In the genomic region with DNA sequence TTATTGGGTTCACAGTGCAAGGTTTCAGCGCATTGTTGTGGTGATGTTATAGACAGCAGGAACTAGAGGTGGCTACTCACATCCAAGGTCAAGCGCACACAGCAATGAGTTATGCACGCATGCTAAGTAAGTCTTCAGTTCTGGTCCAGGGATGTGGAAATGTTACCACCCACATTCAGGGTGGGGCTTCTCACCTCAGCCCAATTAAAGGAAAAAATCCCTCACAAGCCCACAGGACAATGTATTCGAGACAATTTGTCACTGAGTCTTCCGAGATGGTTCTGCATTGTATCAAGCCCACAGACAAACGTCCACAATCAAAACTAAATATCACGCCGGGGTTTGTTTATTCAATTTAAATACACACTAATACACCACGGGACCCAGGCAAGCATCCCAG, we compare ENCODE assay signal across 8 mouse cellular contexts. TPM values are rescaled to one million over a fixed set of nuclear protein-coding genes. Genes with fewer than 3 reads are reported as not detected.
DNase-seq lines count a peak whose midpoint lies in the region; ATAC-seq lines count a peak whose summit lies in the region.

No protein-coding gene starts in this region.

- no peak overlapping the region for H3K9ac ChIP-seq in embryonic facial prominence, embryonic 12.5 days
- H3K9ac ChIP-seq in intestine, embryonic 16.5 days (ENCODE audit: low read depth, low read length): 0 out of 2 replicates have a peak overlapping the region, but pooled peaks have one; percentile 94

- no peaks in the 10 kb centered on the region for H3K36me3 ChIP-seq in embryonic facial prominence, embryonic 12.5 days
- H3K36me3 ChIP-seq in intestine, embryonic 16.5 days (ENCODE audit: control insufficient read depth, insufficient read depth, low read length): no peaks in the 10 kb centered on the region

- DNase-seq in frontal cortex, postnatal 10 days (ENCODE audit: low spot score in 2 of 2): no peak
- peak; percentile 61 for DNase-seq in CD4-positive, CD25-positive, alpha-beta regulatory T cell, adult 2 months (ENCODE audit: low read depth, low spot score)
- DNase-seq in frontal cortex, postnatal 14 days (ENCODE audit: low spot score in 2 of 2): no peak

- H3K27me3 ChIP-seq in embryonic facial prominence, embryonic 12.5 days: no peaks in the 10 kb centered on the region
- no peaks in the 10 kb centered on the region for H3K27me3 ChIP-seq in intestine, embryonic 16.5 days (replicated peaks; ENCODE audit: control insufficient read depth, insufficient read depth, low read length)

- peak overlapping the region; percentile 62 for H3K4me2 ChIP-seq in embryonic facial prominence, embryonic 12.5 days (replicated peaks)
- peak overlapping the region; percentile 74 for H3K4me2 ChIP-seq in intestine, embryonic 16.5 days (ENCODE audit: low read depth, low read length)

- H3K4me1 ChIP-seq in embryonic facial prominence, embryonic 12.5 days: 0 out of 2 replicates have a peak, but pooled peaks cover 4% of the 10 kb centered on the region
- peaks cover 4% of the 10 kb centered on the region for H3K4me1 ChIP-seq in intestine, embryonic 16.5 days (ENCODE audit: control insufficient read depth, insufficient read depth, low read length)

- H3K27ac ChIP-seq in embryonic facial prominence, embryonic 12.5 days: no peak overlapping the region
- no peak overlapping the region for H3K27ac ChIP-seq in intestine, embryonic 16.5 days (ENCODE audit: low read length)

- 78% methylated on average over 9 of the region's 9 CpGs for WGBS in embryonic facial prominence, embryonic 12.5 days
- 61% methylated on average over 9 of the region's 9 CpGs for WGBS in intestine, embryonic 16.5 days

- 0 out of 2 replicates have a peak, but pooled peaks have one; percentile 1 for ATAC-seq in frontal cortex, adult (ENCODE audit: low TSS enrichment)
- no peak for ATAC-seq in embryonic facial prominence, embryonic 12.5 days (ENCODE audit: insufficient number of reproducible peaks, insufficient read depth, low FRiP score, low TSS enrichment)
- no peak for ATAC-seq in intestine, embryonic 16.5 days
- peak; percentile 19; the same call in 1 of the 2 replicates for ATAC-seq in megakaryocyte-erythroid progenitor cell, adult 5-6 weeks (replicated peaks; ENCODE audit: low FRiP score, low TSS enrichment, poor library complexity, severe bottlenecking)
- ATAC-seq in erythroid progenitor cell, adult 5-6 weeks (replicated peaks; ENCODE audit: low FRiP score, poor library complexity, severe bottlenecking): no peak; the same call in 1 of the 2 replicates

- H3K9me3 ChIP-seq in embryonic facial prominence, embryonic 12.5 days: no peaks in the 10 kb centered on the region
- no peaks in the 10 kb centered on the region for H3K9me3 ChIP-seq in intestine, embryonic 16.5 days (ENCODE audit: control insufficient read depth, low read length)

- peak overlapping the region; percentile 69; the same call in 1 of the 2 replicates for H3K4me3 ChIP-seq in embryonic facial prominence, embryonic 12.5 days
- peak overlapping the region; percentile 88 for H3K4me3 ChIP-seq in intestine, embryonic 16.5 days (ENCODE audit: low read length)

RNA-seq across cellular contexts. Expression of a gene that starts 0.7 kb away (rescaled TPM):
- polyA plus RNA-seq in embryonic facial prominence, embryonic 12.5 days (2016; fragmentation: Nextera tagmentation; extraction: Ambion mirVana): 24.1 and 32.3 TPM in 2 replicates
- 36.5 and 41.6 TPM in 2 replicates for polyA plus RNA-seq in intestine, embryonic 16.5 days (2015; fragmentation: Nextera tagmentation; extraction: Ambion mirVana)
- total RNA-seq in megakaryocyte-erythroid progenitor cell, adult 5-6 weeks (2014; fragmentation: Nextera tagmentation): 16.7 and 27.7 TPM in 2 replicates
- 9.2 and 16.4 TPM in 2 replicates for total RNA-seq in megakaryocyte-erythroid progenitor cell, adult 5-6 weeks (2017)
- 11.3 and 13.7 TPM in 2 replicates for total RNA-seq in erythroid progenitor cell, adult 5-6 weeks (2015; ENCODE audit: low replicate concordance)
- total RNA-seq in erythroid progenitor cell, adult 5-6 weeks (2017; ENCODE audit: low replicate concordance): 2.8 and 4.8 TPM in 2 replicates

Comparison
In these comparisons a context has a peak if more than half of its experiments do, and no peak if none do; other contexts are left out.
1. ATAC-seq: peak in frontal cortex, adult (single experiment) and megakaryocyte-erythroid progenitor cell, adult 5-6 weeks (single experiment); none in embryonic facial prominence, embryonic 12.5 days (single experiment), intestine, embryonic 16.5 days (single experiment) and erythroid progenitor cell, adult 5-6 weeks (single experiment).